Mouse (Mus musculus) forebrain, postnatal 0 days (tissue): Measurements from ENCODE around the gene Wfdc15b. TPM values are rescaled to one million over a fixed set of nuclear protein-coding genes. Genes with fewer than 3 reads are reported as not detected.
"Not testable (repeated sequence)": the region's sequence is repeated elsewhere in the genome, so short reads cannot be mapped to it uniquely, and the experiment has no call there.

ENCODE experiments used
- ATAC-seq: fragments of 200-750 bp; cut with Nextera tagmentation; 2 replicates; pipeline ENCODE4 v1.8.0; 2017; ENCODE audit warnings: mild to moderate bottlenecking, moderate library complexity
- DNase-seq: peaks from one replicate; pipeline ENCODE4 v3.0.0-alpha.2; 2015
- H3K27ac ChIP-seq: fragments of 300-500 bp; sonication (generic); 2 replicates; pipeline ENCODE4 v1.5.1; 2014; ENCODE audit warnings: low read depth, mild to moderate bottlenecking, antibody characterized with exemption, low read length, moderate library complexity, mixed read lengths
- H3K27me3 ChIP-seq: fragments of 300-500 bp; sonication (generic); 2 replicates; pipeline ENCODE4 v1.6.1; 2014; ENCODE audit warnings: mild to moderate bottlenecking, low read length, mixed read lengths; ENCODE audit not compliant: insufficient read depth
- H3K36me3 ChIP-seq: fragments of 300-500 bp; sonication (generic); 2 replicates; pipeline ENCODE4 v1.6.1; 2014; ENCODE audit warnings: mild to moderate bottlenecking, moderate library complexity; ENCODE audit not compliant: insufficient read depth
- H3K4me1 ChIP-seq: fragments of 300-500 bp; sonication (generic); 2 replicates; pipeline ENCODE4 v1.6.1; 2014; ENCODE audit warnings: antibody characterized with exemption; ENCODE audit not compliant: insufficient read depth
- H3K4me2 ChIP-seq: fragments of 300-500 bp; sonication (generic); 2 replicates; pipeline ENCODE4 v1.6.1; 2014; ENCODE audit warnings: low read depth, mild to moderate bottlenecking, moderate library complexity
- H3K4me3 ChIP-seq: fragments of 300-500 bp; sonication (generic); 2 replicates; pipeline ENCODE4 v1.5.1; 2014; ENCODE audit warnings: low read depth, low read length, mixed read lengths
- H3K9ac ChIP-seq: fragments of 300-500 bp; sonication (generic); 2 replicates; pipeline ENCODE4 v1.6.1; 2014; ENCODE audit warnings: mild to moderate bottlenecking
- H3K9me3 ChIP-seq: fragments of 300-500 bp; sonication (generic); 2 replicates; pipeline ENCODE4 v1.6.1; 2016; ENCODE audit warnings: low read length
- CTCF ChIP-seq: sonication (generic); IDR thresholded peaks from 2 replicates; pipeline ENCODE4 v1.5.1; 2016; ENCODE audit warnings: antibody characterized with exemption, control low read depth, low read depth
- WGBS: fragments of 180-500 bp; shearing (Covaris S2); extraction: QIAGEN DNeasy Blood & Tissue Kit; methylation state at CpG from one replicate; pipeline ENCODE4 v1.1.7; 2014; 5-methylcytosine and 5-hydroxymethylcytosine counted together
- polyA plus RNA-seq: library from polyadenylated mRNA; unstranded; fragments of >200 nt; fragmentation: Nextera tagmentation; extraction: Ambion mirVana; gene quantifications from 2 replicates; pipeline ENCODE4 v1.2.1, GENCODE M21; 2015
- total RNA-seq: library from RNA; depleted of rRNA; stranded (reverse); fragments of >200 nt; gene quantifications from 2 replicates; pipeline ENCODE4 v1.2.3, GENCODE M21; 2014; rRNA removed

Wfdc15b gene
- total RNA-seq (not detected in 2 replicates), polyA plus RNA-seq (not detected in 2 replicates)

GRCm38 (mm10) chr2:164221522-164221921, at the start of gene Wfdc15b:
Gene Wfdc15b (minus strand): TSS chr2:164221660.
- Histone ChIP-seq H3K9me3 (no peaks in the 10 kb centered on the region), H3K27ac (no peak within 1 kb of the TSS), H3K36me3 (no peaks in the 10 kb centered on the region), H3K4me3 (no peak within 1 kb of the TSS), H3K27me3 (no peaks in the 10 kb centered on the region), H3K4me2 (no peak within 1 kb of the TSS), H3K4me1 (no peaks in the 10 kb centered on the region), H3K9ac (no peak within 1 kb of the TSS)
- 82% methylated on average over 11 of the region's 11 CpGs for WGBS
- ATAC-seq (no peak), DNase-seq (no peak)
- no peak for TF ChIP-seq CTCF

- H3K4me1 ChIP-seq, H3K9me3 ChIP-seq, H3K36me3 ChIP-seq, H3K9ac ChIP-seq, H3K4me3 ChIP-seq, H3K27ac ChIP-seq, H3K4me2 ChIP-seq, DNase-seq, H3K27me3 ChIP-seq, ATAC-seq: not testable (repeated sequence)
- WGBS: 90% methylated on average over 1 of the region's 1 CpGs
Measured at GRCm38 (mm10) chr2:164256540-164256939, 35.1 kb upstream of the Wfdc15b start, which contains the start of gene Svs3b. Gene Svs3b (minus strand): TSS chr2:164256640.

- WGBS: 89% methylated on average over 3 of the region's 3 CpGs
- no peak within 1 kb of the TSS for H3K4me3 ChIP-seq
- no peak for DNase-seq
- H3K4me2 ChIP-seq: no peak within 1 kb of the TSS
- H3K4me1 ChIP-seq: no peaks in the 10 kb centered on the region
- no peaks in the 10 kb centered on the region for H3K9me3 ChIP-seq
- no peak for ATAC-seq
- no peak within 1 kb of the TSS for H3K27ac ChIP-seq
- no peak within 1 kb of the TSS for H3K9ac ChIP-seq
- no peaks in the 10 kb centered on the region for H3K27me3 ChIP-seq
- no peak for TF ChIP-seq CTCF
- no peaks in the 10 kb centered on the region for H3K36me3 ChIP-seq
Measured at GRCm38 (mm10) chr2:164238366-164238765, 16.9 kb upstream of the Wfdc15b start, which contains the start of gene Svs2. Gene Svs2 (minus strand): TSS chr2:164238466.

GRCm38 (mm10) chr2:164232671-164233070, 11.2 kb upstream of the Wfdc15b start:
- DNase-seq: no peak
- no peaks in the 10 kb centered on the region for H3K36me3 ChIP-seq
- H3K9me3 ChIP-seq: no peaks in the 10 kb centered on the region
- H3K27me3 ChIP-seq: no peaks in the 10 kb centered on the region
- no peak overlapping the region for H3K4me2 ChIP-seq
- no peak for TF ChIP-seq CTCF
- ATAC-seq: no peak
- H3K4me3 ChIP-seq: no peak overlapping the region
- no peaks in the 10 kb centered on the region for H3K4me1 ChIP-seq
- H3K9ac ChIP-seq: no peak overlapping the region
- H3K27ac ChIP-seq: no peak overlapping the region
- WGBS: 92% methylated on average over 8 of the region's 8 CpGs

- 85% methylated on average over 8 of the region's 8 CpGs for WGBS
- Histone ChIP-seq H3K9me3 (no peaks in the 10 kb centered on the region), H3K4me2 (no peak overlapping the region), H3K4me1 (no peaks in the 10 kb centered on the region), H3K27me3 (no peaks in the 10 kb centered on the region), H3K27ac (no peak overlapping the region), H3K9ac (no peak overlapping the region), H3K4me3 (no peak overlapping the region), H3K36me3 (no peaks in the 10 kb centered on the region)
- ATAC-seq: no peak
- DNase-seq: no peak
- TF ChIP-seq CTCF: no peak
Measured at GRCm38 (mm10) chr2:164228361-164229070, 7.1 kb upstream of the Wfdc15b start.

- Histone ChIP-seq H3K4me2 (no peak overlapping the region), H3K4me3 (no peak overlapping the region), H3K27me3 (no peaks in the 10 kb centered on the region), H3K9me3 (no peaks in the 10 kb centered on the region), H3K4me1 (no peaks in the 10 kb centered on the region), H3K36me3 (no peaks in the 10 kb centered on the region), H3K27ac (no peak overlapping the region), H3K9ac (no peak overlapping the region)
- no peak for TF ChIP-seq CTCF
- DNase-seq: no peak
- ATAC-seq: no peak
- WGBS: 85% methylated on average over 9 of the region's 9 CpGs
Measured at GRCm38 (mm10) chr2:164219295-164219694, 2.2 kb downstream of the Wfdc15b start.

GRCm38 (mm10) chr2:164212711-164213110, 8.7 kb downstream of the Wfdc15b start:
- Histone ChIP-seq H3K36me3 (no peaks in the 10 kb centered on the region), H3K27me3 (no peaks in the 10 kb centered on the region), H3K4me2 (no peak overlapping the region), H3K27ac (no peak overlapping the region), H3K4me1 (no peaks in the 10 kb centered on the region), H3K4me3 (no peak overlapping the region), H3K9me3 (no peaks in the 10 kb centered on the region), H3K9ac (no peak overlapping the region)
- DNase-seq (no peak), ATAC-seq (no peak)
- 72% methylated on average over 5 of the region's 5 CpGs for WGBS
- no peak for TF ChIP-seq CTCF
